Mouse (Mus musculus) ES-Bruce4 (cell line): ENCODE results near the gene Kif24. TPM values are rescaled to one million over a fixed set of nuclear protein-coding genes. Genes with fewer than 3 reads are reported as not detected.

Source experiments
- H3K27ac ChIP-seq: 2 replicates; pipeline ENCODE4 v1.5.1; 2012; ENCODE audit warnings: low read length, inconsistent platforms; ENCODE audit not compliant: insufficient read depth
- H3K27me3 ChIP-seq: 2 replicates; pipeline ENCODE4 v1.6.1; 2012; ENCODE audit warnings: mild to moderate bottlenecking, low read length, inconsistent platforms; ENCODE audit not compliant: control insufficient read depth, poor library complexity, insufficient read depth, severe bottlenecking
- H3K36me3 ChIP-seq: 2 replicates; pipeline ENCODE4 v1.6.1; 2012; ENCODE audit warnings: inconsistent platforms, mild to moderate bottlenecking, low read length, moderate library complexity; ENCODE audit not compliant: control insufficient read depth, poor library complexity, insufficient read depth, severe bottlenecking
- H3K4me1 ChIP-seq: one replicate; pipeline ENCODE4 v1.8.1; 2011; ENCODE audit warnings: low read length; ENCODE audit not compliant: control insufficient read depth, insufficient read depth
- H3K4me3 ChIP-seq: 2 replicates; pipeline ENCODE4 v1.5.1; 2011; ENCODE audit warnings: low read depth, mild to moderate bottlenecking, low read length
- H3K9ac ChIP-seq: 2 replicates; pipeline ENCODE4 v1.6.1; 2012; ENCODE audit warnings: low read depth, mild to moderate bottlenecking, inconsistent platforms; ENCODE audit not compliant: poor library complexity, severe bottlenecking
- H3K9me3 ChIP-seq: replicated peaks from 2 replicates; pipeline ENCODE4 v1.6.1; 2012; ENCODE audit warnings: mild to moderate bottlenecking, low read length, inconsistent platforms; ENCODE audit not compliant: control insufficient read depth, poor library complexity, insufficient read depth, severe bottlenecking
- CTCF ChIP-seq: IDR thresholded peaks from one replicate; pipeline ENCODE4 v1.8.1; 2011; ENCODE audit warnings: low read depth, low read length
- EP300 ChIP-seq: IDR thresholded peaks from 2 replicates; pipeline ENCODE4 v1.6.1; 2011; ENCODE audit warnings: low read depth, low read length; ENCODE audit not compliant: insufficient read depth
- POLR2A ChIP-seq: IDR thresholded peaks from one replicate; pipeline ENCODE4 v1.8.1; 2011; ENCODE audit warnings: low read length; ENCODE audit not compliant: insufficient read depth
- polyA plus RNA-seq: library from polyadenylated mRNA; stranded (reverse); fragments of >200 nt; gene quantifications from 2 replicates; pipeline ENCODE4 v1.2.4, GENCODE M21; 2011; ENCODE audit warnings: low read depth; ENCODE audit not compliant: missing spikeins, insufficient read depth, insufficient read length

Gene Kif24
- polyA plus RNA-seq, 1 experiment, result 25.7 TPM

- no peak for TF ChIP-seq POLR2A
- no peak for TF ChIP-seq CTCF
- TF ChIP-seq EP300, result no peak
- Histone ChIP-seq H3K4me3 (no peak overlapping the region), H3K27ac (no peak overlapping the region), H3K4me1 (peaks cover 2% of the 10 kb centered on the region), H3K9ac (no peak overlapping the region), H3K9me3 (no peaks in the 10 kb centered on the region), H3K27me3 (no peaks in the 10 kb centered on the region), H3K36me3 (no peaks in the 10 kb centered on the region)
Measured at GRCm38 (mm10) chr4:41495076-41495475, 30.4 kb upstream of the Kif24 start.

GRCm38 (mm10) chr4:41494378-41494777, 29.7 kb upstream of the Kif24 start:
- Histone ChIP-seq H3K36me3 (no peaks in the 10 kb centered on the region), H3K27me3 (no peaks in the 10 kb centered on the region), H3K4me1 (peaks cover 2% of the 10 kb centered on the region), H3K9me3 (no peaks in the 10 kb centered on the region), H3K27ac (no peak overlapping the region), H3K9ac (no peak overlapping the region), H3K4me3 (no peak overlapping the region)
- TF ChIP-seq POLR2A (no peak), CTCF (no peak), EP300 (no peak)

- no peak overlapping the region for H3K4me3 ChIP-seq
- no peaks in the 10 kb centered on the region for H3K27me3 ChIP-seq
- no peak overlapping the region for H3K27ac ChIP-seq
- H3K9me3 ChIP-seq, result no peaks in the 10 kb centered on the region
- TF ChIP-seq POLR2A (no peak), CTCF (no peak)
- H3K9ac ChIP-seq, result no peak overlapping the region
- no peaks in the 10 kb centered on the region for H3K36me3 ChIP-seq
- peaks cover 1% of the 10 kb centered on the region for H3K4me1 ChIP-seq
Measured at GRCm38 (mm10) chr4:41493464-41494116, 28.9 kb upstream of the Kif24 start.

GRCm38 (mm10) chr4:41492951-41493350, 28.3 kb upstream of the Kif24 start:
- no peaks in the 10 kb centered on the region for H3K27me3 ChIP-seq

GRCm38 (mm10) chr4:41481601-41482017, 16.9 kb upstream of the Kif24 start:
- 0 out of 2 replicates have a peak, but pooled peaks cover 2% of the 10 kb centered on the region for H3K9me3 ChIP-seq
- no peaks in the 10 kb centered on the region for H3K4me1 ChIP-seq
- TF ChIP-seq CTCF (no peak), EP300 (no peak), POLR2A (no peak)
- H3K4me3 ChIP-seq, result no peak overlapping the region
- no peak overlapping the region for H3K9ac ChIP-seq
- H3K36me3 ChIP-seq, result 0 out of 2 replicates have a peak, but pooled peaks cover 2% of the 10 kb centered on the region
- no peak overlapping the region for H3K27ac ChIP-seq
- no peaks in the 10 kb centered on the region for H3K27me3 ChIP-seq

More at GRCm38 (mm10) chr4:41492951-41493350, 28.3 kb upstream of the Kif24 start:
- Histone ChIP-seq H3K9me3 (no peaks in the 10 kb centered on the region), H3K4me1 (no peaks in the 10 kb centered on the region), H3K4me3 (no peak overlapping the region), H3K27ac (no peak overlapping the region), H3K9ac (no peak overlapping the region), H3K36me3 (no peaks in the 10 kb centered on the region)
- no peak for TF ChIP-seq CTCF
- TF ChIP-seq POLR2A, result no peak
- TF ChIP-seq EP300, result no peak

GRCm38 (mm10) chr4:41480254-41480653, 15.6 kb upstream of the Kif24 start:
- Histone ChIP-seq H3K9ac (no peak overlapping the region), H3K4me1 (no peaks in the 10 kb centered on the region), H3K36me3 (0 out of 2 replicates have a peak, but pooled peaks cover 2% of the 10 kb centered on the region), H3K4me3 (no peak overlapping the region), H3K9me3 (no peaks in the 10 kb centered on the region), H3K27me3 (no peaks in the 10 kb centered on the region), H3K27ac (no peak overlapping the region)
- TF ChIP-seq EP300, result no peak
- TF ChIP-seq CTCF, result no peak
- no peak for TF ChIP-seq POLR2A
